Mouse (Mus musculus): Measurements from ENCODE around the gene Glg1. TPM values are rescaled to one million over a fixed set of nuclear protein-coding genes. Genes with fewer than 3 reads are reported as not detected.
"Not testable (repeated sequence)": the region's sequence is repeated elsewhere in the genome, so short reads cannot be mapped to it uniquely, and the experiment has no call there.

The Glg1 gene
- total RNA-seq (2022), result 100 to 1,000 TPM; 133 to 146 (median 138) TPM

DNA sequence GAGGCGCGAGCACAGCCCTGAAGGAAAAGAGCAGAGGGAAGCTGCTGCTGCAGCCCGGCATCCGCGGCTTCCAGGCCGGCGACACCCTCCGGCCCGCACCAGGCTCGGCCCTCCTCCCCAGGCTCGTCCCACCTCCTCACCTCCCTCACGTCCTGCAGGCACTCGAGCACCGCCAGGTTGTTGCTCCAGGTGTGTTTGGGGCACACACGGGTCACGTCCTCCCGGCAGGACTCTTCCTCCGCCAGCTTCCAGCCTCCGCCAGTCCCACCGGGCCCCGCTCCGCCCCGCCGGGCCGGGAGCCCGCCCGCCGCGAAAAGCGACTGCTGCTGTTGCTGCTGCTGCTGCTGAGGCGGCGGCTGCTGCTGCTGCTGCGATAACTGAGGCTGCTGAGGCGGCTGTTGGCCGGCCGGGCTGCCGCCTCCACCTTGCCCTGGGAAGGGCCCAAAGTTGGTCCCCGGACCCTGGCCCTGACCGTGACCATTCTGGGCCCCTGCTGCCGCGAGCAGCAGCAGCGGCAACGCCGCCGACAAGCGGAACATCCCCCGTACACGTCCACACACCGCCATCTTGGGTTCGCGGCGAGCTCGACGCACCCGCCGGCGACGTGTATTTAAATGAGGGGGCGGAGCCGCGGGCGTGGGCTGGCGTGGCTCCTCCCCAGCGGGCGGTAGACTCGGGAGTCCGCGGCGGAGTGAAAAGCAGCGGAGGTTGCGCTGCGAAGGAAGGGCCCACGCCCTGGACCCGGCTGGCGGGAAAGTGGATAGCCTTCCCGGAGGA lies at the start of gene Glg1:
Gene Glg1, minus strand, starts transcription at position 586 of the 777 bp plus-strand sequence.
- peak; percentile 81 to 87 for DNase-seq (ENCODE audit: low spot score in 2 of 2)

DNA sequence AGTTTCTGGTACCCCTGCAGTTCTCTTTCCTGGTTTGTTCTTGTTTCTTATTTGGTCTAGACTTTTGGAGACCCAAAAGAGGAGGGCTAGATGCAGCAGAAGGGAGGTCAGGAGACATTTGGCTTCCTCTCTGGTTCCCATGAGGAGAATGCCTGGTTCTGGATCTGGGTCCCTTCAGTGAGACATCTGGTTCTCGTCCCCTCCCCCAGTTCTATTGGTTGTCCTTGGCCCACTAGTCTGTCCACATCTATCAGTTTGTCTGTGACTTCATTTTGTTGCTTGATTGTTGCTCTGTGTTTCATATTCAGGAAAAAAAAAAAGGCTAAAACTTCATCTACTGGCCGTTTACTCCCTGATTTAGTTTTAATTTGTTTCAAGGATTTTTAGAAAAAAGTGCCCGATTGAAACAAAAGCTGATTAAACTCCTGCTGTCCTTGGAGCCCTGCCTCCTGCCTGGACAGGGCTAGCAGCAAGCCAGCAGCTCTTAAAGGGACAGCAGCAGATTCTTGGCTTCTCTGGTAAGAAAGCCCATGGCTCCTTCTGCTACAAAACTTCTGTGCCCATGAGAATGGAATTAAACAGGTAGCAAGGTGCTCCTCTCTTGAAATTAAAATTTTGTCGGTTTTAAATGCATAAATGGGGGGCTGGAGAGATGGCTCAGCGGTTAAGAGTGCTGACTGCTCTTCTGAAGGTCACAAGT lies 46.2 kb upstream of the Glg1 start:
- DNase-seq (ENCODE audit: low spot score in 2 of 2), result no peak

DNA sequence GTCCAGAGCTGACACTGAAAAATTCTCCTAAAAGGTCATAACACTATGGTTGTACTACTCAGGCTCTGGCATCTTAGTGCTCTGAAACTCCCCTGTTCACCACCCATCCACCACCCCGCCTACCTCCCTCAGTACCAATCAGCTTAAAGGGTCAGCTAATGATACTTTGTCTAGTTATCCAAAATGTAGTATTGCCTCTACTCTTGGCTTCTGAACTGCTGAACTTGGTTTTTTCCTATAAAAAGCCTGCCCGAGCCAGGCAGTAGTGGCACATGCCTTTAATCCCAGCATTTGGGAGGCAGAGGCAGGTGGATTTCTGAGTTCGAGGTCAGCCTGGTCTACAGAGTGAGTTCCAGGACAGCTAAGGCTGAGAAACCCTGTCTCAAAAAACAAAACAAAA lies 45.3 kb upstream of the Glg1 start:
- DNase-seq (ENCODE audit: low spot score in 2 of 2), result no peak

DNA sequence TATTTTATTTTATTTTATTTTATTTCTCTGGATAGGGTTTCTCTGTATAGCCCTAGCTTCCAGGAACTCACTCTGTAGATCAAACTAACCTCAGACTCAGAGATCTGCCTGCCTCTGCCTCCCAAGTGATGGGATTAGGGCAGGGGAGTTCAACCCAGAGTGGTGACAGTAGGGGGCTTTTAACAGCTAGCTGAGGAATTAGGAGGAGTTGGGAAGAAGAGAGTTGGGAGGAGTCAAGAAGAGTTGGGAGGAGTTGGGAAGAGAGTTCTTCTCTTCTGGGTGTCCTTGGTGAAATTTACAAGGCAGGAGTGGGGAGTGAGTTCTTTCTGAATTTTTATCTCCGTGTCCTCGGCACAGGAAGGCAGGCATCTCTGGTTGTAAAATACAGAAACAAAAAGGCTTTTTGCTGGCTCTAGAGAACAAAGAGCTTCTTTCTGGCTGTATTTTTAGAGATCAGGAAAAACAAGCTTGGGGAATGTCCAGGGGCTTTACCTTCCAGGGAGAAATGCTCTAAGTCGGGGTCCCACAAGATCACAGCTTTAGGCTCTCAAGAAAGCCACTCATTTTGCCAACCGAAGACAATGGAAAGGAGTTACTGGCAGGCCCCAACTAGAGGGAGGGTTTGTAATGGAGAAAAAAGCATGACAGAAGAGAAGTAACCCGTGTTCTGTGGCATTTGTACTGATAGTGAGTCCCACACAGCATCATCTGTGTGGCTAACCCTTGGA lies 44.2 kb upstream of the Glg1 start:
- DNase-seq (ENCODE audit: low spot score in 2 of 2), result not testable (repeated sequence)

DNA sequence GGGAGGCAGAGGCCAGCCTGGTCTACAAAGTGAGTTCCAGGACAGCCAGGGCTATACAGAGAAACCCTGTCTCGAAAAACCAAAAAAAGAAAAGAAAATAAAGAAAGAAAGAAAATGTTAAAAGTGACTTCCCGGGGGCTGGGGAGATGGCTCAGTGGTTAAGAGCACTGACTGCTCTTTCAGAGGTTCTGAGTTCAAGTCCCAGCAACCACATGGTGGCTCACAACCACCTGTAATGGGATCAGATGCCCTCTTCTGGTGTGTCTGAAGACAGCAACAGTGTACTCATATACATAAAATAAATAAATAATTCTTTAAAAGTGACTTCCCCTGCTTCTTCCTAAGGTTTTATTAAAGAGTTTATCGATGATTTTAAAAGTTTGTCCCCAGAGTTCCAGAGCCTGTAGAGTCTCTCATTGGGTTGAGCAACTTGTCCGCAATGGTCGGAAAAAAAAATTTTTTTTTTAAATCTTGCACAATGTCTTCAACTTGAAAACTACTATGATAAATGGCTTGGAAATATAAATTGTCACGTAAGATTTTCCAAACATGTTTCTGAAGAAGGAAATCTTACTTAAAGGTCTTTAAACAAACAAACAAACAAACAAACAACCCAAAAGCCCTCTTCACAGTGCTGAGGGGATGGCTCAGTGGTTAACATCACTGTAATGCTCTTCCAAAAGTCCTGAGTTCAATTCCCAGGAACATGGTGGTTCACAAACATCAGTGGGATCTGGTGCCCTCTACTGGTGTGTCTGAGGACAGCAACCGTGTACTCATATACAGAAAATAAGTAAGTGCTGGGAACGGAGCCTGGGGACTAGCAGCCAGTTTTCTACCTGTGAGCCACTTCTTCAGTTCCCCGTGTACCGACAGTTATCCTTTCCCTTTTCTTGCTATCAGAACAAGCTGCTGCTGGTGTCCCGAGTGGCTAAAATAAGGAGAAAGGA lies 41.9 kb upstream of the Glg1 start:
- DNase-seq (ENCODE audit: low spot score in 2 of 2), result no peak

DNA sequence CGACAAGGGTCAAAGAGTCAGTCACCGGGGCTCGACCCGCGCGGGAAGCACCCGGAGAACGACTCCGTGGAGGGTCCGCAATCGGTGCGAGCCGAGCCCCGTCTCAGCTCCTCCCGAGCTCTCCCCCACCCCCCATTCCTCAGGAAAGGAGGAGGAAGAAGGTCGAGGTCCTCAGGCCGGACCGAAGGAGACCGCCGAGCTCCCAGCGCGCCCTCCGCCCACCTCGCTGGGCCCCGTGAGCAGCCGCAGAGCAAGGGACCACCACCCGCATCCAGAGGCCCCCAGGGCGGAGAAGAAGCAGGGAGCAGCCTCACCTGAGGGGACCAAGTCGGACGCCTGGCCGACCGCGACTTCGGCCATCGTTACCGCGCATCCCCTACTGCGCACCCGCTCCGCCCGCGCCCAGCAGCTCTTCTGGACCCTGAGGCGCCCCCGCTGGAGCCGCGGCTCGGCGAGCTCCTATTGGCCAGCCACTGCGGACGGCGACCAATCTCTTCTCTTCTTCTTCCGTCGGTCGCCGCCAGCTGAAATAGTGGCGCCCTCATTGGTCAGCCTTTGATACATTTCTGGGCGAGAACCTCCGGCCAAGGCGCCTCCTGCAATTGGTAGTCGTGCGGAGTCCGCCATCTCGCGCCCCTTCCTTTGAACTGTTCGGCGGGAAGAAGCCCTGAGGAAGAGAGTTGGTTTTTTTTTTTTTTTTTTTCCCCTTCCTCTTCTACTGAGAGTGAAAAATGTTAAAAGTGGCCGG lies 41.0 kb upstream of the Glg1 start, which contains the start of gene Rfwd3:
Gene Rfwd3, minus strand, starts transcription at position 402 of the 748 bp plus-strand sequence.
- DNase-seq (ENCODE audit: low spot score in 2 of 2), result peak; percentile 98

DNA sequence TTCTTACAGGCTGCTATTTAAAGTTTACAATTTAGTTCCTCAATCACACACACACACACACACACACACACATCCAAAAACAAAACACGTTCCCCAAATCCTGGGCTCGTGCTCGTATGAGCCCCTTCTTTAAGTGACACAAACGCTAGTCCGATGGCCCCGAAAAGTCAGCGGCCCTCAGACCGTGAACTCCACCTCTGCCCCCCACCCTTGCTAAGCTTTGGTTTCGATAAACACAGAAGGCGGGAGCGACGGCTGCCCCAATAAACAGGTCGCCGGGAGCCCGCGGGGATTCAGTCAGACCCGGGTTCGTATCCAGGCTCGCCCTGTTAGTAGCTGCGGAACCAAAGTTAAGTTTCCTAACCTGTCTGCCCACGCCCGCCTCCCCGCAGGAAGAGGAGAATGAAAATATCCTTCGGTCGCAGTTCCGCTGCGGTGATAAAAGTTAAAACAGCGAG lies 40.4 kb upstream of the Glg1 start:
- DNase-seq (ENCODE audit: low spot score in 2 of 2), result peak in 1 of 2 experiments; percentile 14

DNA sequence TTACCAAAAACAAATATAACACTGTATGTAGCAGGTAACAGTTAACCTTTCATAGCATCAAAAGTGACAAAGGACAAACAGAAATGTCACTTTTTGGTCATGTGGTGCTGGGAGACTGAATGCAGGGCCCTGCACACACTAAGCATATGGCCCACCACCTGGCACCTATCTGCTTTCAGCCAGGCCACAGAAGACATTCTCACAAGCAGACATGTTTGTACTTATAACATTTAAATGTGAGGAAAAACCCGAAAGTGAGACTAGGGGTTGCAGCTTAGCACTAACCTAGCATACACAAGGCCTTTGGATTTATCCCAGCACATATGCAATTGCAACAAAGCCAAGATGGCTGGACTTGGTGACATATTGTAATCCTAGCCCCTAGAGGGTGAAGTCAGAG lies 39.0 kb upstream of the Glg1 start:
- DNase-seq (ENCODE audit: low spot score in 2 of 2), result no peak

DNA sequence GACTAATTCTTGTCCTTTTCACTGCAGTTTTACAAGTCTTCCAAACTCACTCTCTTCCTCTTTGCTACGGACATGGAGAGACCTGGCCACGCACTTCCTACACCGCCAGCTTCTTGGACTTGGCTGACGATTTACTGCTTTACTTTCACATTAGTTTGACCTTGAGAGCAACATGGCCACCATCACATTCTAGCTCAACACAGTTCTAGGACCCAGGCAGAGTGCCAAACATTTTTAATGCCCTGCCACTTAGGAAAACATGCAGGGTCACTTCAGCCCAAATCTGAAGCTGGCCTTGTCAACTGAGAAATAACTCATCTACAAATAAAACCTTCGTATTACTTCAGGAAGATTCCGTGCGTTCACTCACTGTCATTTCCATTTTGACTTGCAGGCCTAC lies 32.7 kb upstream of the Glg1 start:
- DNase-seq (ENCODE audit: low spot score in 2 of 2), result no peak

DNA sequence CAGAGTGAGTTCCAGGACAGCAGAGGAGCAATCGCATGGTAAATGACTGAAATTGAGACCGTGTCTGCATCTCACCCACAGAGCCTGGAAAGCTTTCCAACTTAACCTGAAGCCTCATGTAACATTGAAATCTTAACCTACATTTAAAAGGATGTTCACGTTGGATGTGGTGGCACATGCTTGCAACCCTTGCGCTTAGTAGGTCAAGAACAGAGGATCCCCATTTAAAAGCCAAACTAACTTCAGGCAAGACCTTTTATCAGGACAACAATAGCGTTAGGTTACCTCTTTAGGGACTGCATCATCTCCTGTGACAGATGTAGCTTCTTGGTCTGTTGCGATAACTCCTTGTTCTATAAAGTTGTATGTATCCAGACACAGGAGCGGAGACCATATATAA lies 31.6 kb upstream of the Glg1 start:
- DNase-seq (ENCODE audit: low spot score in 2 of 2), result no peak

DNA sequence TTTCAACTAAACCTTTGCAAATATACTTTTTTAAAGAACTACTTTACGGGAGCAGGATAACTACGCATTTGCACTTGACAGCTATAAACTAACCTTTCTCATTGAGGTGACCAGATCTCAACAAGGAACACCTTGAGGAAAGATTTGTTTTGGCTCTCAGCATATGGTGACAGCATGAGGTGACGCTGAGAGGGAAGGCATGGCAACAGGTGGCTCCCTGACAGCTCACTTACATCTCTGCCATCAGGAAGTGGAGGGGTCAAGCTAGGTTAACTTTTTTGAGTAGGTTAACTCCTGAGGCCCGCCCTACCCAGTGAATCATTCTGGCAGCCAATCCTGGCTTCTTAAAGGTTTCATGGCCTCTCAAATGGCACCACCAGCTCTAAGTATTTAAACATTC lies 26.6 kb upstream of the Glg1 start:
- DNase-seq (ENCODE audit: low spot score in 2 of 2), result no peak

DNA sequence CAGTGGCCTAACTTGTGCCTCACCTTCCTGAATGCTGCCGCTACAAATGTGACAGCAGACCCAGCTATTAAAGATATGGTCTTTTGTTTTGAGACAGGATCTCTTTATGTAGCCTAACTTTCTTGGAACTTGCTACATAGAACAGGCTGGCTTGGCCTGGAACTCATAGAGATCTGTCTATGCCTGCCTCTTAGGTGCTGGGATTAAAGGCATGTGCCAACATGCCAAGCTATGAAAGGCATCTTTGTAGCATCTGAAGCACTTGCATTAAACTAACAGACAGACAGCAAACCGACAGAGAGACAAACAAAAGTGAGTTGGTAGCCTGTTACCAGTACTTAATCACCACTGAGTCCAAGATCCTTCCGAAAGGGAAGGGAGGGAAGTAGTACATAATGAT lies 23.1 kb upstream of the Glg1 start:
- DNase-seq (ENCODE audit: low spot score in 2 of 2), result no peak

DNA sequence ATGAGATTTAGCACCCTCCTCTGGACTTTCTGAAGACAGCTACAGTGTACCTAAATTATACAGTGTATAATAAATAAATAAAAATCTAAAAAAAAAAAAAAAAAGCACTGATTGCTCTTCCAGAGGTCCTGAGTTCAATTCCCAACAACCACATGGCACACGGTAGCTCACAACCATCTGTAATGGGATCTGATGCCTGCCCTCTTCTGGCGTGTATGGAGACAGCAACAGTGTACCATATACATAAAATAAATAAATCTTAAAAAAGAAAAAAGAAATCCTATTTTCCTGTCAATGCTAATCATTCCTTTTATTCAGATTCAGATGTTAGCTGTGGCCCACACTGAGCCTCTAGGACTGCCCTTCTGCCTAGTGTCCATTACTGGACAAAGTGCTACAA lies 9.3 kb upstream of the Glg1 start:
- no peak for DNase-seq (ENCODE audit: low spot score in 2 of 2)

DNA sequence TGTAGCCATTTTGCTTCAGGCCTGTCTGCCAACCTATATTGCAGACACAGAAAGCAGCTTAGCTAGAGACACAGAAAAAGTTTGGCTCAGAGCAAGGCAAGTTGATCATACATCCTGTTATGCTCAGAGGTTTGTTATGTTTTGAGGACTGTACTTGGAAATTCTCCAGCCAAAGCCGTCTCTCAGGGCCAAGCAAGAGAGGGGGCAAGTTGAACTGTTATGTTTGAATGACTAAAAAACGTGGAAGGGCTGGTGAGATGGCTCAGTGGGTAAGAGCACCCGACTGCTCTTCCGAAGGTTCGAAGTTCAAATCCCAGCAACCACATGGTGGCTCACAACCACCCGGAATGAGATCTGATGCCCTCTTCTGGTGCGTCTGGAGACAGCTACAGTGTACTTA lies 7.1 kb upstream of the Glg1 start:
- DNase-seq (ENCODE audit: low spot score in 2 of 2), result not testable (repeated sequence)

DNA sequence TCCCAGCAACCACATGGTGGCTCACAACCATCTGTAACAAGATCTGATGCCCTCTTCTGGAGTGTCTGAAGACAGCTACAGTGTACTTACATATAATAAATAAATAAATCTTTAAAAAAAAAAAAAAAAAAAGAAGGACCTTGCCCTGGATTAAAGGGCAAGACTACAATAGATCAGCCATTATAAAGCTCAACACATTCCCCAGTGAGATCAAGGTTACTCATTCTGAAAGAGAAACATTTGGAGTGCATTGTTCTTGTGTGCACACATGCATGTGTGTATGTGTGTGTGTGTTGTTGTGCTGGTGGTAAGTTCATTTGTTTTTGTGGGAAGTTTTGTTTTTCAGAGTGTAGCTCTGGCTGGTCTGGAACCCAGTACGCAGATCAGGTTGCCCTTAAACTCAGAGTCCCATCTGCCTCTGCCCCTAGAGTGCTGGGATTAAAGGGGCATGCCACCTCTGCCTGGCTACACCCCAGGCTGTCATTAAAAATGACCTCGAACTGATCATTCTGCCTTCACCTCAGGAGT lies 5.7 kb upstream of the Glg1 start:
- no peak for DNase-seq (ENCODE audit: low spot score in 2 of 2)

DNA sequence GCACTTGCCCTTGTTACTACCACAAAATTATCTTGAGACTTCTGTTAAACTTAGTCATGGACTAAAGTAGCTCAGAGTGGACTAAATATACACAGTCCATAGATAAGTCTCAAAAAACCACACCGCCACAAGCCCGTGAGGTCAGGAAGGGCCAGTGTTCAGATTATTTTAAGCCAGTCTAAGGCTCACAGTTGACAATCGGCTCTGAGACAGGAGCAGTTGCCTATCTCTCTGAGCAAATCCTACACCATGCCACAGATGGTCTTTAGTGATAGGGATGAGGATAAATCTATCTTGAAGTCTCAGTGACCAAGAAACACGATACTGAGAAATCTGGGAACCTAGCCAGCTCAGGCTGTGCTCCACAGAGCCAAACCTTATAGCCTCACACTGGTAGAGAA lies 3.0 kb upstream of the Glg1 start:
- no peak for DNase-seq (ENCODE audit: low spot score in 2 of 2)

DNA sequence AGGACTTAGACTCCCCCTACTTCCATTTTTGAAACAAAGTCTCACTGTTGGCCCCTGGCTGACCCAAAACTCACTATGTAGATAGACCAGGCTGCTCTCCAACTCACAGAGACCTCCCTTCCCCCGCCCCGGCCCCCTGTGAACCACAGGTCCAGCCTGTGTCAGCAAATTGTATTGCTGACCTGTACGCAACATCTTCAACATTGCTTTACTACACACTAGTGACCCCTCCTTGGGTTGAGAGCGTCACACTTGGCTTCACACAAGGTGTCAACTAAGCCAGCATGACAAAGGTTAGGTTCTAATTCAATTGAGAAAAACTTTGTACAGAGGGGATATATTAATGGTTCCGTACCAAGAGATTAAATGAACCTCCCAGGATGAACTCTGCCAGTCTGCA lies 1.2 kb upstream of the Glg1 start:
- DNase-seq (ENCODE audit: low spot score in 2 of 2), result no peak

DNA sequence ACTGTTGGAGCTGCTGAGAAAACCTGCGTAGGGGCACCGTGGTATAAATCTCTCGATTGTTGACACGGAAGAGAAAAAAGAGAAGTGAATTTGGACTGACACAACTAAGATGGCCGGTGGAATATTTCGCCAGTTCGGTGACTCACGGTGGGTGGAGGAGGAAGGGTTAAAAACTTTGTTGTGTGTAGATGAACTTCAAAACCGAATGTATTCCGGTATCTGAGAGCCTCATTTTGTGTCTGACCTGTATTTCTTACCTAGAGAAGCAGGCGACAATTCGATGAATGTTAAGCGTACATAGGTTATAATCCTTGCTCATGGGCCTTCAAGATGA lies 359 bp upstream of the Glg1 start:
- no peak for DNase-seq (ENCODE audit: low spot score in 2 of 2)

DNA sequence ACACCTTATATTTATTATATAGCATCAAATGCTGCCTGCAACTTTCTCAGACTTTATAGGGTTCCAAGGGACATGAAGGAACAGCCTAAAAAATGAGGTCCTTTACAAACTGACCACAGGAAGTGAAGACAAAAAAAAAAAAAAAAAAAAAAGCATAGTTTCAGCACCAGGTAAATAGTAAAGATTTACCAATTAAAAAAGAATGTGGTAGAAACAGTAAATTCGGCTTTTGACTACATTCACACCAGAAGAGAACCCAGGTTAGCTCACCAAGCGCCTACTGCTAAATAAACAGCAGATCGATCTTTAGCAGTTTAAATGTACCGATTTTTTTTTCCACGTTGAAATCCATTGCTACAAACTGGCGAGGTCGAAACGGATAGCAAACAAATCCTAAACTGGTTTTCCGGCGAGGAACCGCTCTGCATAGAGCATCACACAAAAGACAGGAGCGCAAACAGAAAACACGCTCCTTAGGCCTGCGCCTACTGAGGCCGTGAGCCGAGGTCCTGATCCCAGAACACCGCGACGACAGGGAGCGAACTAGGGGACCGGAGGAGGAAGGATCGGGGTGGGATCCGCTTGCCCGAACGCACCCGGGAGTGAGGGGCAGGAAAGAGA lies 896 bp downstream of the Glg1 start:
- peak in 1 of 2 experiments; percentile 25 for DNase-seq (ENCODE audit: low spot score in 2 of 2)
